Mouse (Mus musculus) natural killer cell, adult 2 months (primary cell): ENCODE results near the gene Rimbp3.

Experiments used
- DNase-seq, 2 experiments: peaks; one replicate each; pipeline ENCODE4 v3.0.0; 2022; ENCODE audit warnings: low spot score in 2 of 2

Gene Rimbp3

DNA sequence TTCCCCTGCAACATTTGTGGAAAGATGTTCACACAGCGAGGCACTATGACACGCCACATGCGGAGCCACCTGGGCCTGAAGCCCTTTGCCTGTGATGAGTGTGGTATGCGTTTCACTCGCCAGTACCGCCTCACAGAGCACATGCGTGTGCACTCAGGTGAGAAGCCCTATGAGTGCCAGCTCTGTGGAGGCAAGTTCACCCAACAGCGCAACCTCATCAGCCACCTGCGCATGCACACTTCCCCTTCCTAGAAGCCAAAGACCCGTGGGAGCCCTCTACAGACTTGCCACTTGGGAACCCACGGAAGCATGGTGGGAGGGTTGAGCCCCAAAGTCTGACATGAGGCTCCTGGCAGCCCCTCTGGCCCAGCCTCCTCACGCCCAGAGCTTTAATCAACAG, 50.5 kb downstream of the Rimbp3 start:
- DNase-seq: no peak

GRCm38 (mm10) chr16:17261341-17261740, 52.9 kb downstream of the Rimbp3 start:
- DNase-seq: no peak
